Mouse (Mus musculus) gastrocnemius, postnatal 4 days (tissue): Measurements from ENCODE around the gene Lrrc71. TPM values are rescaled to one million over a fixed set of nuclear protein-coding genes. Genes with fewer than 3 reads are reported as not detected.

Experiments
- DNase-seq, 2 experiments: peaks; one replicate each; pipeline ENCODE4 v3.0.0; 2021 to 2022; ENCODE audit warnings: low spot score in 2 of 2, mixed read lengths in 2 of 2
- total RNA-seq, 2 experiments: library from RNA; stranded (reverse); gene quantifications; 2 replicates each; pipeline ENCODE4 v1.2.3; 2021

The Lrrc71 gene
- total RNA-seq, 2 experiments from 2014 or later = 0.39 TPM

DNA sequence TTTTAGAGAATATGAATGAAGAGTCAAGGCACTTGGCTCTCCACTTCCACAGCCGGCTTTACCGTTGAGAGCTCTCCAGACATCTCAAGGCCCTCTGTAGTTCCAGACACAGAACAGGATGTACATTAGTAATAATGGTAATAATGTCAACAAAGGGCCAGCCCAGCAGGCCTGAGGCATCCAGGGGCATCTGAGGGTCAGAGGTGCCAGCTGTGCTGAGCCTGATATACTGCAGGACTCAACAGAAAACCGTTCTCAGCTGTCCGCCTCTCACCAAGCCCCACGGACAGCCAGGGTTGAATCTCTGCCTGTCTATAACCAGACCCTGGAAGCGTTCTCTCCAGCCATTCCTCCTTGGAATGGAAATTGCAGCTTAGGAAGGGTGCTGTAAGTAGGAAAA is 23.9 kb downstream of the Lrrc71 start:
- DNase-seq = no peak

DNA sequence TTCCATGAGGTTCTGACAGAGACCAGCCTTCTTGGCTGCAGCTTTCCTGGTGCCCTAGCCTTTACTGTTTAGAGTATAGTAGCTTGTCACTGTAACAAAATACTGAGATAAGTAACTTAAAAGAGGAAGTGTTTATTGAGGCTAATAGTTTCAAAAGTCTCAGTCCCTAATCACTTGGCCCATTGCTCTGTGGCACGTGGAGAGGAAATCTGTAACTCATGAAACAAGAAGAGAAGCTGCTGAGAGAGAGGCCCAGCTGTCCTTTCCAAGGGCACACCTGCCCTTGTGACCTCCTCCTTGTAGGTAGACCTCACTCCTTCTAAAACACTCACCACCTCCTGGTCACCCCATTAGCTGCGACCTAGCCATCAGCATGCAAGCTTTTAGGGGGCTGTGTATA is 29.9 kb downstream of the Lrrc71 start:
- no peak for DNase-seq

Other genes starting within 250 kb of the Lrrc71 start
- gene Etv3, start 223.2 kb downstream of the Lrrc71 start, total RNA-seq = 10 to 100 TPM; 14.3 to 15.3 TPM
- 10 to 100 TPM; 22.6 to 24.3 TPM for gene Arhgef11, start 131.1 kb downstream of the Lrrc71 start, total RNA-seq
- gene Ntrk1, start 46.5 kb upstream of the Lrrc71 start, total RNA-seq = under 1 TPM; 0.10 to 0.13 TPM
- gene Insrr, start 48.3 kb upstream of the Lrrc71 start, total RNA-seq = under 1 TPM; 0.15 to 0.18 TPM
- gene Pear1, start 75.7 kb upstream of the Lrrc71 start, total RNA-seq = 10 to 100 TPM; 20.8 to 26.2 TPM
- gene Sh2d2a, start 98.1 kb upstream of the Lrrc71 start, total RNA-seq = under 1 TPM in 1 of 2 experiments, not detected in 1; 0.16 TPM
- gene Prcc, start 137.0 kb upstream of the Lrrc71 start, total RNA-seq = 10 to 100 TPM; 56.7 to 58.3 TPM
- 100 to 1,000 TPM; 179 to 182 TPM for gene Hdgf, start 157.7 kb upstream of the Lrrc71 start, total RNA-seq
- 10 to 100 TPM; 55.0 to 57.0 TPM for gene Mrpl24, start 170.9 kb upstream of the Lrrc71 start, total RNA-seq
- gene Isg20l2, start 181.7 kb upstream of the Lrrc71 start, total RNA-seq = 10 to 100 TPM; 20.2 to 20.6 TPM
- gene Rrnad1, start 182.1 kb upstream of the Lrrc71 start, total RNA-seq = 1 to 10 TPM; 7.4 to 8.7 TPM
- 1 to 10 TPM; 1.3 to 2.2 TPM for gene Crabp2, start 200.0 kb upstream of the Lrrc71 start, total RNA-seq
- gene Nes, start 222.5 kb upstream of the Lrrc71 start, total RNA-seq = 100 to 1,000 TPM; 169 to 207 TPM